Mouse (Mus musculus): ENCODE measurements around the gene Fig4.

DNA sequence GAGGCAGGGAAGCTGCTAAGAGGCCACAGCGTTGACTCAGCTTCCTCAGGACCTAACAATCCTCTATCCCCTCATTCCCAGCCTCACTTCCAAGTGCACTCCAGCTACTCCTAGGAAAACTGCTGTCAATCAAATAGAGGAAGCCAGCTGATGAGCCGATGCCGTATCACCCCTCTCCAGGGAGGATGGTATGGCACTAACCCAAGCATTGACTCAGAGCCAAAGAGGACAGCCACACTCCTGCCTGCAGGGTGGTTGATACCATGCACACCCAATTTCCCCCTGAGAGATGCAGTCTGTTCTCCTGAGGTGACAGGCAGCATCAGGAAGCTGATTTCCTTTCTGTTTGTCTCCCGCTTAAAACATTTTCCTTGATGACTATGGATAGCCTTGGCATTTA lies 81.9 kb downstream of the Fig4 start:
- TF ChIP-seq POLR2A (IDR thresholded peaks at IDR 0.05; ENCODE audit: control insufficient read depth, extremely low read depth, insufficient read depth, low read length, poor library complexity) = no peak
- no peak for TF ChIP-seq CTCF (IDR thresholded peaks at IDR 0.05; ENCODE audit: borderline replicate concordance, control insufficient read depth, extremely low read depth, insufficient read depth, low read length, poor library complexity)
